Comparison of ENCODE assay signal across 22 mouse cellular contexts in genomic region chr10:99418497-99418896, GRCm38 (mm10).
DNase-seq lines count a peak whose midpoint lies in the region; ATAC-seq lines count a peak whose summit lies in the region.
"Had no signal": no experiment of that assay in that cellular context is flagged by ENCODE, and none has a peak within 500 bp of the region (broad histone marks: within the 10 kb centered on the region; RNA-seq: fewer than 3 reads in every experiment).

No protein-coding gene starts in this region.

- peaks cover 17% of the 10 kb centered on the region for H3K4me1 ChIP-seq in forebrain, embryonic 12.5 days
- peaks cover 8% of the 10 kb centered on the region for H3K4me1 ChIP-seq in forebrain, embryonic 16.5 days (replicated peaks; ENCODE audit: control insufficient read depth, insufficient read depth, low read length)
- H3K4me1 ChIP-seq in midbrain, embryonic 11.5 days (ENCODE audit: control insufficient read depth, insufficient read depth, low read length) = peaks cover 4% of the 10 kb centered on the region
- H3K4me1 ChIP-seq in midbrain, embryonic 15.5 days = no peaks in the 10 kb centered on the region
- H3K4me1 ChIP-seq: embryonic facial prominence, embryonic 15.5 days; heart, embryonic 13.5 days; hindbrain, embryonic 15.5 days had no signal

- H3K4me3 ChIP-seq in forebrain, embryonic 12.5 days (replicated peaks) = no peak overlapping the region
- H3K4me3 ChIP-seq in forebrain, embryonic 16.5 days (replicated peaks; ENCODE audit: low read length) = no peak overlapping the region
- no peak overlapping the region for H3K4me3 ChIP-seq in midbrain, embryonic 11.5 days (ENCODE audit: low read depth, low read length)
- H3K4me3 ChIP-seq in midbrain, embryonic 15.5 days = no peak overlapping the region
- H3K4me3 ChIP-seq: embryonic facial prominence, embryonic 15.5 days; erythroblast, embryonic 14.5 days; heart, embryonic 13.5 days; hindbrain, embryonic 15.5 days had no signal

- H3K9ac ChIP-seq in forebrain, embryonic 12.5 days = no peak overlapping the region
- no peak overlapping the region for H3K9ac ChIP-seq in forebrain, embryonic 16.5 days (replicated peaks; ENCODE audit: low read depth, low read length)
- no peak overlapping the region for H3K9ac ChIP-seq in midbrain, embryonic 11.5 days (ENCODE audit: low read length)
- no peak overlapping the region for H3K9ac ChIP-seq in midbrain, embryonic 15.5 days
- H3K9ac ChIP-seq: embryonic facial prominence, embryonic 15.5 days; heart, embryonic 13.5 days; hindbrain, embryonic 15.5 days had no signal

- peak; percentile 67 for DNase-seq in midbrain, embryonic 11.5 days (ENCODE audit: low spot score, missing footprints)
- DNase-seq in ES-CJ7 (ENCODE audit: low read depth, low spot score) = peak; percentile 68
- DNase-seq in cerebellum, adult 11 months = no peak
- DNase-seq in embryo, embryonic 9.5 days (ENCODE audit: extremely low spot score) = no peak
- DNase-seq: adrenal gland, postnatal 14 days; cerebellum, adult 2 months; cerebellum, postnatal 10 days; gastrocnemius, postnatal 36 days; heart, adult 11 months; heart, postnatal 36 days; kidney, adult 2 months had no signal

- H3K27ac ChIP-seq in forebrain, embryonic 12.5 days = no peak overlapping the region
- H3K27ac ChIP-seq in forebrain, embryonic 16.5 days (ENCODE audit: low read length) = no peak overlapping the region
- H3K27ac ChIP-seq in midbrain, embryonic 11.5 days (ENCODE audit: low read depth, low read length) = no peak overlapping the region
- H3K27ac ChIP-seq in midbrain, embryonic 15.5 days = no peak overlapping the region
- H3K27ac ChIP-seq: embryonic facial prominence, embryonic 15.5 days; heart, embryonic 13.5 days; hindbrain, embryonic 15.5 days had no signal

- no peaks in the 10 kb centered on the region for H3K36me3 ChIP-seq in forebrain, embryonic 12.5 days (replicated peaks)
- H3K36me3 ChIP-seq in forebrain, embryonic 16.5 days (ENCODE audit: control insufficient read depth, insufficient read depth) = no peaks in the 10 kb centered on the region
- no peaks in the 10 kb centered on the region for H3K36me3 ChIP-seq in midbrain, embryonic 11.5 days (ENCODE audit: control insufficient read depth, insufficient read depth, low read length)
- H3K36me3 ChIP-seq in midbrain, embryonic 15.5 days (replicated peaks) = no peaks in the 10 kb centered on the region
- H3K36me3 ChIP-seq: embryonic facial prominence, embryonic 15.5 days; heart, embryonic 13.5 days; hindbrain, embryonic 15.5 days had no signal

- H3K9me3 ChIP-seq in forebrain, embryonic 12.5 days = no peaks in the 10 kb centered on the region
- H3K9me3 ChIP-seq in forebrain, embryonic 16.5 days (ENCODE audit: control insufficient read depth, low read length) = no peaks in the 10 kb centered on the region
- H3K9me3 ChIP-seq in midbrain, embryonic 11.5 days (ENCODE audit: control insufficient read depth, low read length) = no peaks in the 10 kb centered on the region
- no peaks in the 10 kb centered on the region for H3K9me3 ChIP-seq in midbrain, embryonic 15.5 days
- H3K9me3 ChIP-seq: embryonic facial prominence, embryonic 15.5 days; heart, embryonic 13.5 days; hindbrain, embryonic 15.5 days had no signal

- no peak overlapping the region for H3K4me2 ChIP-seq in forebrain, embryonic 12.5 days
- H3K4me2 ChIP-seq in forebrain, embryonic 16.5 days (ENCODE audit: low read length) = no peak overlapping the region
- H3K4me2 ChIP-seq in midbrain, embryonic 11.5 days = no peak overlapping the region
- no peak overlapping the region for H3K4me2 ChIP-seq in midbrain, embryonic 15.5 days
- H3K4me2 ChIP-seq: embryonic facial prominence, embryonic 15.5 days; heart, embryonic 13.5 days; hindbrain, embryonic 15.5 days had no signal

- no peaks in the 10 kb centered on the region for H3K27me3 ChIP-seq in forebrain, embryonic 12.5 days
- no peaks in the 10 kb centered on the region for H3K27me3 ChIP-seq in forebrain, embryonic 16.5 days (replicated peaks; ENCODE audit: control insufficient read depth, insufficient read depth, low read length)
- no peaks in the 10 kb centered on the region for H3K27me3 ChIP-seq in midbrain, embryonic 11.5 days (ENCODE audit: control insufficient read depth, insufficient read depth, low read length)
- H3K27me3 ChIP-seq in midbrain, embryonic 15.5 days (replicated peaks) = no peaks in the 10 kb centered on the region
- H3K27me3 ChIP-seq: CH12.LX; embryonic facial prominence, embryonic 15.5 days; heart, embryonic 13.5 days; hindbrain, embryonic 15.5 days; Patski had no signal

- peak; percentile 67; the same call in 1 of the 2 replicates for ATAC-seq in forebrain, embryonic 12.5 days (ENCODE audit: low FRiP score)
- ATAC-seq in forebrain, embryonic 16.5 days = no peak
- no peak for ATAC-seq in midbrain, embryonic 11.5 days (ENCODE audit: low FRiP score)
- no peak for ATAC-seq in midbrain, embryonic 15.5 days (replicated peaks)
- ATAC-seq: activated CD4-positive, CD25-positive, alpha-beta regulatory T cell, adult 4 months; intestine, embryonic 16.5 days; Patski had no signal

Comparison
In these comparisons a context has a peak if more than half of its experiments do, and no peak if none do; other contexts are left out.
1. DNase-seq: peak in midbrain, embryonic 11.5 days (single experiment) and ES-CJ7 (single experiment); none in cerebellum, adult 11 months (single experiment) and embryo, embryonic 9.5 days (single experiment).